Mouse (Mus musculus) gastrocnemius, postnatal 4 days (tissue): ENCODE data around the gene Zmiz2. TPM values are rescaled to one million over a fixed set of nuclear protein-coding genes. Genes with fewer than 3 reads are reported as not detected.
"Not testable (repeated sequence)": the region's sequence is repeated elsewhere in the genome, so short reads cannot be mapped to it uniquely, and the experiment has no call there.

Experiments
- DNase-seq, 2 experiments: peaks; one replicate each; pipeline ENCODE4 v3.0.0; 2021 to 2022; ENCODE audit warnings: low spot score in 2 of 2, mixed read lengths in 2 of 2
- long read RNA-seq, 2 experiments: library from polyadenylated mRNA; stranded (forward); transcript quantifications; one replicate each; pipeline ENCODE4 v2.0.0; 2021
- total RNA-seq, 2 experiments: library from RNA; stranded (reverse); gene quantifications; 2 replicates each; pipeline ENCODE4 v1.2.3; 2021

Gene Zmiz2
- 10 to 100 TPM; 35.6 to 40.1 TPM for total RNA-seq
- long read RNA-seq, experiment 1, full-length matches to known transcripts, result 3 of 34 reads
- long read RNA-seq, experiment 1, partial matches to known transcripts, result 22 of 34 reads
- long read RNA-seq, experiment 1, other reads (novel, unspliced or antisense), result 9 of 34 reads
- long read RNA-seq, experiment 2, full-length matches to known transcripts, result 2 of 38 reads
- long read RNA-seq, experiment 2, partial matches to known transcripts, result 31 of 38 reads
- long read RNA-seq, experiment 2, other reads (novel, unspliced or antisense), result 5 of 38 reads

DNA sequence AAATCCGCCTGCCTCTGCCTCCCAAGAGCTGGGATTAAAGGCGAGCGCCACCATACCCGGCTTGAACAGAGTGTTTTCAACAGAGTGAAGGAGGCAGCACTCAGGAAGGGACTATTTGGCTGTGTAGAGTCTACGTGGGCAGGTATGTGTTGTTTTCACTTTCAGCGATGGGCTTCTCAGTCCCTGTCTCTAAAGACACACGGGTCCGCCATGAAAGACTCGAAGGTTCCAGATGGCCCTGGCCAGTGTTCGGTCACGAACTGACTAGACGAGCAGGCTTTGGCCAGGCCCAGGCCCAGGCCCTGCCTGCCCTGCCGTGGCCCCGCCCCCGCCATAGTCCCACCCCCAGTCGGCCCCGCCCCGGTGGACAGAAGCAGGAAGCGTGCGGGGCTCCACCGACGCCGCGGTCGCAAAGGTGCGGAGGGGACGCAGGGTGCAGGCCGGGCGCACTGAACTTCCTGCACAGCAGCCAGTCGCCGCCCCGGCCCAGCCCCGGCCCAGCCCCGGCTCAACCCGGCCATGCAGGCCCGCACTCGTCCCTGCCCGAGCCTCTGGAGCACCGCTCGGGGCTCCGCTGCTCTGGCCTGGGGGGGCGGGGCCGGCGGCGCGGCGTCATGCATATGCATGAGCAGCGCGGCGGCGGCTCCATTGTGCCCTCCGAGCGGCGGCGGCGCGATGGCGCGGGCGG, at the start of gene Zmiz2:
TSS of gene Zmiz2 (plus strand) at position 349 of the 688 bp plus-strand sequence.
- peak; percentile 94 to 97 for DNase-seq

DNA sequence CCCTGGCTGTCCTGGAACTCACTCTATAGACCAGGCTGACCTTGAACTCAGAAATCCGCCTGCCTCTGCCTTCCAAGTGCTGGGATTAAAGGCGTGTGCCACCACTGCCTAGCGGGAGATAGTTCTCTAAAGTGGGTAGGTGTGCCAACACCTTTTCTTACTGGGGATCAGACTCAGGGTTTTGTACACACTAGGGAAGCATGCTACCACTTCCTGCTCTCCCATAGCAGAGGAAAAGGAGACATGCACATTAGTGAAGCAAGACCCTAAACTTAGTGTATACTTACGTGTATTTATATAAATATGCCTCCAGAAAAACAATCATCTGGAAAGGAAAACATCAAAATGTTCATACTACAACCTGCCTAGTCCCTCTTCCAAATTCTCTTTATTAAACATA, 42.9 kb upstream of the Zmiz2 start:
- no peak for DNase-seq

DNA sequence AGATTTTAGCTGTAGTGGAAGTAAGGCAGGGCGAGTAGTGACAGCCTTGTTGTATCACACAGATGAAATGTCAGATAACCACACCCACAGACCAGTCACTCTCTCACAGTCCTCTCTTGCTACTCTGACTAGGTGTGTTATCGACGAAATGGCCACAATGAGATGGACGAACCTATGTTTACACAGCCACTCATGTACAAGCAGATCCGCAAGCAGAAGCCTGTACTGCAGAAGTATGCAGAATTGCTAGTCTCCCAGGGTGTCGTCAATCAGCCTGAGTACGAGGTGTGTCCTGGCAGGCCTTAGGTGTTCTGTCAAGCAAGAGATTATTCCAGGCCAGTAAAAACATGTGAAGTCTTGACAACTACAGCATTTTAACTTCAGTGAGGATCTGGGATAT, 41.9 kb upstream of the Zmiz2 start:
- DNase-seq, result no peak

DNA sequence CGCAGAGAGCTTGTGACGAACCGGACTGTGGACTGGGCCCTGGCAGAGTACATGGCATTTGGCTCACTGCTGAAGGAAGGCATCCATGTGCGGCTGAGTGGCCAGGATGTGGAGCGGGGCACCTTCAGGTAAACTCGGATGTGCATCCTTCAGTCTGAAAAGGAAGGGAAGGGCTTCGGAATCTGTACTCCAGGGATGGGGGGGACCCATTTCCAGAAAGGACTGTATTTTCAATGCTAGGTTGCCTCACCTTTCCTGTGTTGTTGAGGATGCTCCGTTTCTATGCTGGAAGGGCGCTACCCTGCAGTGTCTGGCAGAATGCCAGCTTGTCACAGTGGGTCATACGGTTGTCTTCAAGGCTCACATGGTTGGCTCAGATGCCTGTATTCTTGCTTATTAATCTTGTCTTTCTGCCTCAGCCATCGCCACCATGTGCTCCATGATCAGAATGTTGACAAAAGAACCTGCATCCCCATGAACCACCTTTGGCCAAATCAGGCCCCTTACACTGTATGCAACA, 40.1 kb upstream of the Zmiz2 start:
- DNase-seq, result no peak

DNA sequence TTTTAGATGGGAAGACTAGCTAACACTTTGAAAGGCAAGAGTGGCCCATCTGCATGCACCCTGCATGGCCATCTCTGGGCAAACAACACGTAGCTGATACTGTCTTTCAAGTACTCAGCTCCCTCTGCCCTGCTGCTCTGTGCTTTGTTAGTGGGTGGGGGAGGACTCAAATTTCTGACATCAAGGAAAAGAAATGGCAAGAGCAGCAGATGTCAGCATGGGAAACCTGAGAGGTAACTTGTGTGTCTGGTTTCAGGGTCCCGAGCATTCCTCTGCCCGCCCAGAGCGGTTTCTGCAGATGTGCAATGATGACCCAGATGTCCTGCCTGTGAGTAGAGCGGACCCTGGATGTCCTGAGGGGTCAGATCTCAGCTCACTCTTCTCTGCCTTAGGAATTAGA, 39.3 kb upstream of the Zmiz2 start:
- no peak for DNase-seq

DNA sequence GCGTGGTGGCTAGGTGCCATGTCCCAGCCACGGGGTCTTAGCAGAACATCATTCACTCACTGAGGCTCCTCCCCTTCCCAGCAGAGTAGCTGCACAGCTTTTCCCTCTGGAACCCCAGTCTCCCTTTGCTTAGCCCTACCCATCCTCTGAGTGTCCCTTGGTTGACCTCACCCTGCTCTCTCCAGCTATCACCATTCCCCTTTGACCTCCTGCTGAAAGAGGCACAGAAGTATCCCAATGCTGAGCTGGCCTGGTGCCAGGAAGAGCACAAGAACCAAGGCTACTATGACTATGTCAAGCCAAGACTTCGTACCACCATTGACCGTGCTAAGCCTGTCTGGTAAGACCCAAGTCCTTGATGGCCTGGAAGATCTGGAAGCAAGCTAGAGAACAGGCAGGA, 33.8 kb upstream of the Zmiz2 start:
- no peak for DNase-seq

DNA sequence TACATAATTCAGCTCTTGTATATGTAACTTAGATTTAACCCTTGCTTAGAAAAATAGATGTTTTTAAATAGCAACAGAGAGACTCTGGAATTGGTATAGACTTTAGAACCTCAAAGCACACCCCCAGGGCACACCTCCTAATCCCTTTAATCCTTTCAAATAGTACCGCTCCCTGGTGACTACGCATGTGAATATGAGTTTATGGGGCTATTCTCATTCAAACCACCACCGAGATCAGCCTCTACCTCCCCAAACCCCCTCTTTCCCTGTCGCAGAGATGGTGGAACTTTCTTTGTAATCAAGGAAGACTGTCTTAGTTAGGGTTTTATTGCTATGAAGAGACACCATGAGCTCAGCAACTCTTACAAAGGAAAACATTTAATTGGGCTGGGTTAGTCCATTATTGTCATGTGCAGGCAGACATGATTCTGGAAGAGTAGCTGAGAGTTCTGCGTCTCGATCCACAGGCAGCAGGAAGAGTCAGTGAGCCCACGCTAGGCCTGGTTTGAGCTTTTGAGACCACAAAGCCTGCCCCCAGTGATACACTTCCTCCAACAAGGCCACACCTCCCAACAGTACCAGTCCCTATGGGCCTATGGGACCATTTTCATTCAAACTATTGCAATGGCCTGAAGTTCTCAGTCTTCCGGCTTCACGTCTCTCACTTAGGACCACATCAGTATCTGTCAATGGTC, 24.1 kb upstream of the Zmiz2 start:
- no peak for DNase-seq

DNA sequence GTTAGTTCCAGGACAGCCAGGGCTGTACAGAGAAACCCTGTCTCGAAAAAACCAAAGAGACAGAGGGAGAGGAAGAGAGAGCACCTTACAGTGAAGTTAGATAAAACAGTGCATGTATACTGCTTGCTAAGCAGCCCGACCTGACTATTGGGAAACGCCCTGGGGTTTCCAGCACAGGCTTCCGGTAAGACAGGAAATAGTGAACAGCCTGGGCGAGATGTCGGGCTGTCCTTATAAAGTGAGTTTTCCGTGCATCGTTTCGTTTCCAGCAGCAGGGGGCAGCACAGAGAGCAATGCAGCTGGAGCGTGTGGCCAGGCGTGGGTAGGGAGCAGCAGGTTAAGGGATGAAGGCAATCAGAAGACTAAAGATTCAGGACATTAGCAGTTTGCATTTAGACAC, 23.0 kb upstream of the Zmiz2 start:
- peak; percentile 52 to 74 for DNase-seq

DNA sequence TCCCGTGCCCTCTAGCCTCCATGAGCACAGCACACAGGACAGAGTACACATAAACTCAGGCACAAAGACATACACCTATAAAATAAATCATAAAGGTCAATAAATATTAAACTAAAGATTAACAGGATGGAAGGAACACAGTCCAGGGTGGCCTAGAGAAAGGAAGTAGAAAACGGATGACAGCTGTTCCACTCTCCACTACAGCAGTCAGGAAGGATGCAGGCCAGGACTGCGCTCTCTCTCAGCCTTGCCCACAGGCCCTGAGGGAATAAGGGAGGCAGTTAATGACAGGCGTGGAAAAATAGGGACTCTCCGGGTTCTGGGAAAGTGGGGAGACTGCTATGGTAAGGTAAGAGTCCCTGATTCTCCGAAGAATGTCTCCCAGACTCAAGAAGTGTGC, 22.4 kb upstream of the Zmiz2 start:
- no peak for DNase-seq

DNA sequence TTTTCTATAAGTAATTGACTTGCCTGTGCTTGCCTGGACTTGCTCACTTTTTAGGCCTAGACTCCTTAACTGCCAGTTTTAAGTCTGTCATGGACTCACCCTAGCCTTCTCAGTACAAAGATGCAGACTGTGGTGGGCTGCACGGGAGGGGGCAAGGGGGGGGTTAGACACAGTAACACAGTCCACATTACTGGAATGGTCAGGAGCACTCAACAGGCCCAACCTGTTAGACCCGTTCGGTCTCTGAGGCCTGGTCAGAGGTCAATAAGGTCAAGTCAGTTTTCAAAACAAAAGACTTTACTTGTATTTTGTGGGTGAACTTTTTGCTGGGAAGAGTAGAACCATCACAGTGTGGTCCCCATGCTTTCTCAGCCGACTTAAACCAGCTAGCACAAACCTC, 21.7 kb upstream of the Zmiz2 start:
- DNase-seq, result no peak

DNA sequence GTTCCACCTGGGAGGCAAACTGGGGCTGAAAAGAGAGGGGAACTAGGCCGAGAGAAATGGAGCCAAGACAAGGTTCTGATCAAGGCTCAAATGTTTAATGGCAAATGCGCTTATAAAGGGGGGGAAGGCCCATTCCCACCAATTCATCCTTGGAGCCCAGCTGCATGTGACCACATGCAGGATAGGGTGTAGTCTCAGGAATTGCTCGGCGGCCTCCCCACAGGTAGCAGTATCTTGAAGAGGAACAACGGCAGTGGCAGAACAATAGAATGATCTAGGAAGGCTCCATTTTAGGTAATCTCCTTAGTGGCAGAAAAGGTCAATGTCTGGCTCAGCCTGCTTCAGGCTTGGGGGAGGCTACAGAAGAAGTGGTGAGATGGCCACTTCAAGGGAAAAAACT, 20.9 kb upstream of the Zmiz2 start:
- DNase-seq, result not testable (repeated sequence)

DNA sequence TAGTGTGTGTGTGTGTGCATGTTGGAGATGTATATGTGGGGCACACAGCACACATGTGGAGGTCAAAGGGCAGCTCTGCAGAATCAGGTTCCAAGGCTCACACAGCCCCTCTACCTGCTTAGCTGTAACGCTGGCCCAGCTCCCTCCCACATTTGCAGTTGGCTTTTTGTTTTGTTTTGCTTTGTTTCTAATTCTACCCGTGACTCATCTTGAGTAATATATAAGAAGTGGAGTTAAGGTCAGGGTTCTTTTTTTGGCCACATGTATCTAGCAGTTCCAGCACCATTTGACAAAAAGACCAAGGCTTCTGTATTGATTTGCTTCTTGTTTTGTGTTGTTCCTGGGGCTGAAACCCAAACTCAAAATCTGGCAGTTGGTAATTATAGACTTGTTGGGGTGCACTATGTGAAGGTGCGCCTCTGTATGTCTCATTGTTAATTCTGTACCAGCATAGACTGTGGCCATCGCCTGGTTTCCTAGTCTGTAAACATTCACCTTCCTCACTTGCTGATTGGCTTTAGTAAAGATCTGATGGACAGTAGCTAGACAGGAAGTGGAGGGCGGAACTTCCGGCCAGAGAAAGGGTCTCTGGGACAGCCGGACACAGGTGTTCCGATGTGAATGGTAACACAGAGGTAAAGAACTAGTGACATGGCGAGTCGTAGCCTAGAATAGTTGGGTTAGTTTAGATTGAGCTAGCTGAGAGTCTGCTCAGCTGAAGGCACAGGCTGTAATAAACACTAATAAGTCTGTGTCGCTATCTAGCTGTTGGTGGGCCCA, 17.3 kb upstream of the Zmiz2 start:
- no peak for DNase-seq

DNA sequence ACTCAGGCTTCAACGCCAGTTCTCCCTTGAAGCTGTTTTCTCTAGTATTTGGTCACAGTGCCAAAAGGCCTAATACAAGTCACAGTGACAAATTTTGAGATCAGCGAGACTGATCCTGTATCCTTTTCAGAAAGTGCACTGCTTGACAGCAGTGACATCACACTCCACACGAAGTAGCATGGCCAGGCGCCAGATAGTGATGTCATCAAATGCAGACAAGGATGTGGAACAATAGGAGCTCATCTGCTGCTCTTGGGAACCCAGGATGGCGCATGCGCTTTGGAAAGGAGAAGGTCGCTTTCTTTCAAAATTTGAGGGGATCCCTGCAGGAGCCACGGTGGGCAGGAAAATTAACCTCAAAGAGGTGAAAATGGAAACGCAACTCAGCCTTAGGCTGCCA, 16.1 kb upstream of the Zmiz2 start:
- DNase-seq, result no peak

DNA sequence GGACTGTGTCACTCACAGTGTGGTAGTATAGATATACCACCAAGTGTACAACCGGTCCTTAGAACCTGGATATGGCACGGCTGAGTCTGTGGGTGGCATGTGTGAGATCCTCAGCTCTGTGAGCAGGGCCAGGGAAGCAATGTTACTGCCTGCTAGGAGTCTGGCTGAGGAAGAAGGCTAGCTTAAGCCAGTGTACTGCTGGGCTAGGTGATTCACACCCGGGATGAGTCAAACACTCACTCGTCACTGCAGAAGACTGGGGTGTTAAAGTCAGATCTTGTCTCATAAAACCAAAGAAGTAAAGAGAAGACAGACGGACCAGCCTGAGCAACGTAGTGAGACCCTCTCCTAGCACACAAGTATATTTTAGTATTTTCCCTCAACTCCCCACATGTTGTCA, 8.0 kb upstream of the Zmiz2 start:
- no peak for DNase-seq

DNA sequence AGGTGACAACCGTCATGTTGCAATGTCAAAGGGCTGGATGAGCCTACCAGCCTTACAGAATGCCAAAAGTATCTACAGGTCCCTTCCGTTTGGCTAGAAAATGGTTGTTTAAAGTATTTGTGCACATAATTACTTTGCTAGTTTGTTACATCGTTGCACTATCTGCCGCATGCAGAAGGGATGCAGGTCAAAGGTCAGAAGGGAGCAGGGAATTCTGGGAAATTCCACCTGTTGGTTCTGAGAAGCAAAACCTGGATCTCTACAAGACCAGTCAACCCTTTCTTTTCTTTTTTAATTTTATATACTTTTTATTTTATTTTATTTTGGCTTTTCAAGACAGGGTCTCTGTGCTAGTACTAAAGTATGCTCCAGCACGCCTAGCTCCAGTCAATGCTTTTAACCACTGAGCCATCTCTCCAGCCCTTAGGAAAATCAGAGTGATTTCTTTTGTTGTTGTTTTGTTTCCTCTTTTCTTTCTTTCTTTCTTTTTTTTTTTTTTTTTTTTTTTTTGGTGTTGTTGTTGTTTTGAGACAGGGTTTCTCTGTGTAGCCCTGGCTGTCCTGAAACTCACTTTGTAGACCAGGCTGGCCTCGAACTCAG, 648 bp upstream of the Zmiz2 start:
- no peak for DNase-seq

DNA sequence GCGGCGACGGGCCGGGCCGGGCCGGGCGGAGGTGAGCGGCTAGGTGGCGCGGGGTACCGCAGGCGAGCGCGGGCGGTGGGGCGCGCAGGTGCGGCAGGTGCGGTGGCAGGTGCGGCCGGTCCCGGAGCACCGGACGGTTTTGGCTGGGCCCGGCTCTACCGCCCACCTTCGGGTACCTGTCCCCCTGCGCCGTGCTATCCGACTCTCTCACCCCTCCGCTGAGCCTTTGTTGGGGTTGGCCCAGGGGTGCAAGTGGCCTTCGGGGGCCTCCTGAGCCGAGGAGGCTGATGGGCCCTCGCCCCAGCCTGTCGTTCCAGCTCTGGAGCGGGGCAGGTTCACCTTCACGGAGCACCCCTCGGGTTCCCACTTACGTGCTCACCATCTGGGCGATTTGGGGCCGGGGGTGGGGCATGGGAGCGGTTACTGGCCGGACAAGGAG, 628 bp downstream of the Zmiz2 start:
- no peak for DNase-seq

DNA sequence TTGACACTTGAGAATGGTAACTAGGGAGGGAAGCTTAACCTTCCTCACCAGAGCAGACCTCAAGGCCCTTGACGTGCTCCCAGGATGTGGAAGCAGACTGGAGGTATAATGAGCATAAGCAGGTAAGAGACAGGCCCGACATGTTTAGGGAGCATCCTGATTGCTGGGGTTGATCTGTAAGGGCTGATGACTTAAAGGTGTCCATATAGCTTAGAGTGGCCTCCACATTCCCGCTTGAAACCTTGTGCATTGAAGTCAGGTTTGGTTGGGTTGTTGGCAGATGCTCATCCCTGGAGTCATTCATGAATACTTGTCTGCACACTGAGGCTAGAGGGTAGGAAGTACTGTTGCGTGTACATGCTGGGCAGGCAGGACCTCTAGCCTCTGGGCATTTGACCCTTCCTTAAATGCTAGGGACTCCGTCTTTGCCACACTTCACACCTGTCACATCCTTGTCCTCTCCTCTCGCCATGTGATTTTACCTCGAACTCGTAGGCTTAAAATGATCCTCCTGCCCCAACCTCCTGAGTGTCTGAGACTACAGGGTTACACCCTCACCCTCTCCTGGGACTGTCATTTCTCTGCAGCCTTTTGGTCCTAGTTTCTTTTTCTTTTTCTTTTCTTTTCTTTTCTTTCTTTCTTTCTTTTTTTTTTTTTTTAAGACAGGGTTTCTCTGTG, 1.6 kb downstream of the Zmiz2 start:
- no peak for DNase-seq

DNA sequence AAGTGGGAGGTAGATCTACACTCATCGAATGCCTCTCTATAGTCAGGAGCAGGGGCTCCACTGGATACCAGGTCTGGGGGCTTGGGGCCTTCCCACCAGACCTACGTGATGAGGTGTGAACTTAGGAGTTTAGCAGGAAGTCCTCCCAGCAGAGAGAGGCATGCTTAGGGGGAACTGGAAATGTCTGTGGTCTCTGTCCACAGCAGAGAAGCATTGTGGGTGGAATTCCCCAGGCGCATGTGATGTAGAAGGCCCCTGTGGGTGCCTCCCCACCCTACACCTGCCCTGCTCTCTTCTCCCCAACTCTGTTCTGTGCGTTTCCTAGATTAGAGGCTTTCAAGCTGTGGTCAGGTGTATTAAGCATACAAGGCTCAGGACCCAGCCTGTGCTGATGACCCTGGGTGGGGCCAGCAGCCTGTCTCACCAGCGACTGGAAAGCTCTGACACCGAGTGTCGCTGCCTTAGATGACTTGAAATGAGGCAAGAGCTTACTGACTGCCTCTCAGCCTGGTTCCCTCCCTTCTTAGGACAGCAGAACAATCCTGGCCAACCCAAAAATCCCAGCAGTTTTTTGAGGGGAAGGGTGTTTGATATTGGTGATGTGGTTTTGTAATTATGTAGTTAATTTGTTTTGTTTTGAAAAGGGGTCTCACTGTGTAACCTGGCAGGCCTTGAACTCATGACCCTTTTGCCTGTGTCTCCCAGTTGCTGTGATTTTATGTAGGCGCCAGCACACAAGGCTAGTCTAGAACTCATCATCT, 2.8 kb downstream of the Zmiz2 start:
- DNase-seq, result no peak

DNA sequence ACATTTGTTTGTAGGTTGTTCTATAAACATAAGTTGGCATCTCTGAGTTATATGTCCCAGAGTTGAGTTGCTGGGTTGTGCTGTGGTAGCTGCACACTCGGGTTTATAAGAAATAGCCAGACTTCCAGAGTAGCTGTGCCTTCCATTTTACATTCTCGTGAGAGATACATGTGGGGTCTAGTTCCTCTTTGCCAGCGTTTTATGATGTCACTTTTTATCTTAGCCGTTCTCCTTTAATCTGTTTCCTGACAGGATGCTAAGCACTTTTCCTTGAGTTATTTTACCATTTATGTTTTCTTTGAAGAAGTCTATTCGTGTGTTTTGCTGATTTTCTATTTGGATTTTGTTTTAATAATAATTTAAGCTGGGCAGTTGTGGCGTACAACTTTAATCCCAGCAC, 4.0 kb downstream of the Zmiz2 start:
- no peak for DNase-seq

DNA sequence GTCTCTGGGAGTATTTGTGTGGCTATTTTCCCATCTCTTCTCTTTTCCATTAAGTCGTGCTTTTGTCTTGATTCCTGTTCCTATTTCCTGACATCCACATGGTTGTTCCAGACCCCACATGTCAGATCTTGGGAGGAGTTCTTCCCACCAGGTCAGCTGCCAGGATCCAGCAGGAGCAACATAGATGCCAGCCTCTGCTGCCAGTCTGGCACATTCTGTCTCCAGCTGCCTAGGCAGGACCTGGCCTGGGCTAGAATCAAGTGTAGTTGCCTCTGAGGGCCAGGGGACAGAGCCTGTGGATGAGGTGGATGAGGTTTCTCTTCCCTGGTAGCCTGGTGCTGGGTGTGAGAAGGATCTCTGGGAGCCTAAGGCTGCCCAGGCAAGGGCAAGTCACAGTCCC, 5.0 kb downstream of the Zmiz2 start:
- no peak for DNase-seq
